Comparison of ENCODE assay signal across 17 mouse cellular contexts in the genomic region with DNA sequence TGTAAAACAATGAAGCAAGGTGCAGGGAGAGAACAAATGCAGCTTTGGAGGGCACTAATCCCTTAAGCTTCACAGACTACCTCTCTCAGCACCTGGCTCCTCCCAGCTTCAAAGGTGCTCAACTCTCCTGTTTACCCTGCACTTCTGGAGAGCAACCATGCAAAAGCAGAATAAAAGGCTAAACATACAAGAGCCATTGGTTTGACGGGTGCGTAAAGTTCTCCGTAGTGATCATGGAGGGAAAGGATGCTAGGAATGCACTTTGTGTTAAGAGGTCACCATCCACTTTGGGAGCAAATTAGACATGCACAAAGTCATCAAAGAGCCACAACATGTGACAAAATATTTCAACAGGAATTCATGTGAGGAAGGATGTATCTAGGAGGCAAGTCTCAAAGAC.
"Had no signal": no experiment of that assay in that cellular context is flagged by ENCODE, and none has a peak within 500 bp of the region (broad histone marks: within the 10 kb centered on the region; RNA-seq: fewer than 3 reads in every experiment).

No protein-coding gene starts in this region.

- ATAC-seq: lung, postnatal 0 days; midbrain, embryonic 13.5 days; midbrain, embryonic 15.5 days had no signal

- H3K4me1 ChIP-seq: lung, embryonic 15.5 days; megakaryocyte, embryonic 14.5 days; midbrain, embryonic 13.5 days; midbrain, embryonic 15.5 days; neural tube, embryonic 12.5 days had no signal

- DNase-seq: lung, adult 2 months; lung, postnatal 14 days; lung, postnatal 36 days; right cerebral cortex, postnatal 14 days; thymus, adult 2 months; thymus, postnatal 25 days; thymus, postnatal 4 days had no signal

- H3K9ac ChIP-seq: lung, embryonic 15.5 days; midbrain, embryonic 13.5 days; midbrain, embryonic 15.5 days; neural tube, embryonic 12.5 days; stomach, embryonic 15.5 days had no signal

- H3K4me3 ChIP-seq: lung, embryonic 15.5 days; megakaryocyte, embryonic 14.5 days; midbrain, embryonic 13.5 days; midbrain, embryonic 15.5 days; neural tube, embryonic 12.5 days; stomach, embryonic 15.5 days had no signal

- H3K9me3 ChIP-seq: lung, embryonic 15.5 days; midbrain, embryonic 13.5 days; midbrain, embryonic 15.5 days; neural tube, embryonic 12.5 days; stomach, embryonic 15.5 days had no signal

- H3K27me3 ChIP-seq: lung, embryonic 15.5 days; megakaryocyte, embryonic 14.5 days; midbrain, embryonic 13.5 days; midbrain, embryonic 15.5 days; neural tube, embryonic 12.5 days; stomach, embryonic 15.5 days had no signal

- H3K36me3 ChIP-seq: lung, embryonic 15.5 days; midbrain, embryonic 13.5 days; midbrain, embryonic 15.5 days; neural tube, embryonic 12.5 days; stomach, embryonic 15.5 days had no signal

- H3K27ac ChIP-seq: lung, embryonic 15.5 days; macrophage; midbrain, embryonic 13.5 days; midbrain, embryonic 15.5 days; neural tube, embryonic 12.5 days; stomach, embryonic 15.5 days; stomach, postnatal 0 days had no signal

- H3K4me2 ChIP-seq: lung, embryonic 15.5 days; midbrain, embryonic 11.5 days; midbrain, embryonic 13.5 days; midbrain, embryonic 15.5 days; neural tube, embryonic 12.5 days; stomach, embryonic 15.5 days had no signal
